Mouse (Mus musculus) testis, adult 10 weeks (tissue): ENCODE measurements around the gene Rcsd1. TPM values are rescaled to one million over a fixed set of nuclear protein-coding genes. Genes with fewer than 3 reads are reported as not detected.

Experiments used
- polyA plus RNA-seq: library from polyadenylated mRNA; stranded (reverse); fragments of 350-450 nt; fragmentation: Illumina TruSeq; extraction: RNeasy Lipid Tissue Mini Kit (QIAGEN cat#74804); gene quantifications from one replicate; pipeline ENCODE4 v1.2.3, GENCODE M21; 2014; ENCODE audit warnings: low read depth, low replicate concordance

Gene Rcsd1
- 1.0 TPM for polyA plus RNA-seq

GRCm38 (mm10) chr1:165709629-165710256 is at the start of gene Rcsd1:
TSS of gene Rcsd1 (minus strand) at chr1:165709757.

GRCm38 (mm10) chr1:165634151-165634884 is 75.2 kb downstream of the Rcsd1 start, which contains the start of gene Mpzl1:
TSS of gene Mpzl1 (minus strand) at chr1:165634538.

Other genes starting within 250 kb of the Rcsd1 start
- gene Dcaf6, start 249.3 kb downstream of the Rcsd1 start, polyA plus RNA-seq: 442 TPM
- 1,032 TPM for gene Mpc2, start 249.1 kb downstream of the Rcsd1 start, polyA plus RNA-seq
- gene Adcy10, start 224.6 kb downstream of the Rcsd1 start, polyA plus RNA-seq: 178 TPM
- gene Mpzl1, start 75.2 kb downstream of the Rcsd1 start, polyA plus RNA-seq: 36.5 TPM
- 109 TPM for gene Creg1, start 54.0 kb upstream of the Rcsd1 start, polyA plus RNA-seq
- 15.6 TPM for gene Cd247, start 78.9 kb upstream of the Rcsd1 start, polyA plus RNA-seq